Mouse (Mus musculus) ES-E14 (cell line): Measurements from ENCODE around the gene Fignl1. TPM values are rescaled to one million over a fixed set of nuclear protein-coding genes. Genes with fewer than 3 reads are reported as not detected.
A peak's percentile ranks its signal among the peaks of the same experiment; 100 is the strongest.

ENCODE experiments used
- DNase-seq: peaks from one replicate; pipeline ENCODE4 v3.0.0-alpha.2; 2013; ENCODE audit warnings: low read depth, low spot score
- H3K27ac ChIP-seq: 2 replicates; pipeline ENCODE4 v1.5.1; 2012; ENCODE audit warnings: low read depth, mild to moderate bottlenecking, low read length, moderate library complexity, mixed read lengths; ENCODE audit not compliant: poor library complexity, insufficient read depth, severe bottlenecking
- H3K36me3 ChIP-seq: 2 replicates; pipeline ENCODE4 v1.6.1; 2012; ENCODE audit warnings: mild to moderate bottlenecking, low read length, moderate library complexity, mixed read lengths; ENCODE audit not compliant: control insufficient read depth, poor library complexity, insufficient read depth, severe bottlenecking
- H3K4me1 ChIP-seq, 2 experiments: fragments of 150-350 bp in 1 of 2; sonication (generic) in 1 of 2; 2 replicates each; pipeline ENCODE4 v1.6.1; 2012; ENCODE audit warnings: low read length in 2 of 2, mild to moderate bottlenecking in 1 of 2, mixed read lengths in 1 of 2; ENCODE audit not compliant: control insufficient read depth in 2 of 2, insufficient read depth in 2 of 2, poor library complexity in 1 of 2
- H3K4me3 ChIP-seq, 2 experiments: fragments of 150-350 bp in 1 of 2; sonication (generic) in 1 of 2; 2 replicates each; pipeline ENCODE4 v1.5.1; 2012; ENCODE audit warnings: low read length in 2 of 2, low read depth in 1 of 2, mild to moderate bottlenecking in 1 of 2, mixed read lengths in 1 of 2; ENCODE audit not compliant: insufficient read depth in 1 of 2, poor library complexity in 1 of 2, severe bottlenecking in 1 of 2
- H3K9ac ChIP-seq: 2 replicates; pipeline ENCODE4 v1.6.1; 2012; ENCODE audit warnings: low read depth, mild to moderate bottlenecking, low read length, mixed read lengths; ENCODE audit not compliant: poor library complexity, insufficient read depth, severe bottlenecking
- H3K9me3 ChIP-seq: fragments of 150-350 bp; sonication (generic); 2 replicates; pipeline ENCODE4 v1.6.1; 2012; ENCODE audit warnings: low read depth, mild to moderate bottlenecking, low read length; ENCODE audit not compliant: control insufficient read depth, insufficient read depth
- CHD2 ChIP-seq: IDR thresholded peaks from 2 replicates; pipeline ENCODE4 v1.6.1; 2014; ENCODE audit warnings: mild to moderate bottlenecking, low read depth, low read length, inconsistent platforms
- HCFC1 ChIP-seq: IDR thresholded peaks from 2 replicates; pipeline ENCODE4 v1.6.1; 2012; ENCODE audit warnings: low read length, inconsistent platforms, borderline replicate concordance; ENCODE audit not compliant: insufficient read depth
- MAFK ChIP-seq: IDR thresholded peaks from 2 replicates; pipeline ENCODE4 v1.6.1; 2014; ENCODE audit warnings: mild to moderate bottlenecking, low read depth, low read length, inconsistent platforms; ENCODE audit not compliant: insufficient read depth
- ZC3H11A ChIP-seq: IDR thresholded peaks from 2 replicates; pipeline ENCODE4 v1.6.1; 2012; ENCODE audit warnings: low read depth, mild to moderate bottlenecking, inconsistent platforms, low read length, borderline replicate concordance
- ZNF384 ChIP-seq: IDR thresholded peaks from 2 replicates; pipeline ENCODE4 v1.6.1; 2012; ENCODE audit warnings: low read depth, low read length, inconsistent platforms
- in situ Hi-C, 2 experiments: fragments of 600-800 bp; cut with MboI; formaldehyde crosslinking; loops; one replicate each; pipeline ENCODE4 v1.15.1; 2025; ENCODE audit warnings: low sequenced_read_pairs in 2 of 2, inconsistent platforms in 1 of 2; ENCODE audit not compliant: unreplicated experiment in 2 of 2
- total RNA-seq: library from RNA; depleted of rRNA; stranded (reverse); fragments of 300-350 nt; gene quantifications from 2 replicates; pipeline ENCODE4 v1.2.3, GENCODE M21; 2012

Gene Fignl1
- total RNA-seq, 1 experiment: 49.6 TPM

DNA sequence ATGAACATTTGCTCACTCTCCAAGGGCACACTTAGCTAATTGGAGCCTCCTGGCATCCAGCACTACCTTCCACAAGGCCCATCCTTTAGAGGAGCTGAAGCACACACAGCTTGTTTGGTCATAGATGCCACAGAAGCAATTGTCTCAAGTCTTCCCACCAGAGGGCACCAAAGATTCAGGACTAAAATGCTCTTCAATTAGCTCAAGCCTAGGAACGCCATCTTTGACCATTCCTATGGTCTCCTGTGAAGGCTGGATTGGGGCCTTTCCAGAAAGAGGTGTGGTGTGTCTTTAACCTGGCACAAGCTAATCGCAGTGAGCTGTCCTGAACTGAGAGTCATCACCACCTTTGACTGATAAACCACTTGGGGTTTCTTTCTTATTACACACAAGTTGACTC is 11.5 kb upstream of the Fignl1 start:
- TF ChIP-seq ZC3H11A (peak; percentile 100), MAFK (no peak)
- no peak overlapping the region; the same call in 1 of the 2 replicates for H3K27ac ChIP-seq
- H3K36me3 ChIP-seq: no peaks in the 10 kb centered on the region
- in situ Hi-C loops: no loop called here
- peak; percentile 97 for DNase-seq
- H3K4me1 ChIP-seq: peaks cover 9 to 12% of the 10 kb centered on the region in 2 experiments
- H3K9me3 ChIP-seq: no peaks in the 10 kb centered on the region
- H3K4me3 ChIP-seq: no peak overlapping the region
- H3K9ac ChIP-seq: no peak overlapping the region; the same call in 1 of the 2 replicates

DNA sequence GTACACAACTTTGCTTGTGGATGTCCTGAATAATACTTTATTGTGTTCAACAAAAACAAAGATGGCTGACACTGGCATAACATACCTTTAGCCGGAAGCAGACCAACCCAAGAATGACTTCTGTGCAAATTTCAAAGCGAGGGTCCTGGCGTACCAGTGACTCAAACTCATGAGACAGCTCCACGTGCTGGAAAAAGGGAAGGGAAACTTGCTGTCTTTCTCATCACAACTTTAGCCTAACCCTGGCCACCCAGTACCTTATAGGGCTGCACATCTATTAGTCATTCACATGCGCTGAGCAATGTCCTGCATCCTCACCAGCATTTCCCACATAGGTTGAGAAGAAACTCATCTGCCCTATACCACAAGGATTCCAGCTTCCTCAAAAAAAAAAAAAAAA is 10.4 kb upstream of the Fignl1 start:
- H3K36me3 ChIP-seq: no peaks in the 10 kb centered on the region
- no peak overlapping the region for H3K9ac ChIP-seq
- no peak overlapping the region for H3K4me3 ChIP-seq
- in situ Hi-C loops: no loop called here
- H3K27ac ChIP-seq: no peak overlapping the region
- peaks cover 9 to 12% of the 10 kb centered on the region in 2 experiments for H3K4me1 ChIP-seq
- no peaks in the 10 kb centered on the region for H3K9me3 ChIP-seq
- no peak for DNase-seq
- TF ChIP-seq CHD2: no peak
- TF ChIP-seq ZNF384: no peak
- no peak for TF ChIP-seq MAFK
- TF ChIP-seq HCFC1: no peak
- TF ChIP-seq ZC3H11A: no peak

- H3K9me3 ChIP-seq: no peaks in the 10 kb centered on the region
- no peak overlapping the region for H3K27ac ChIP-seq
- in situ Hi-C loops: no loop called here
- peaks cover 9 to 12% of the 10 kb centered on the region in 2 experiments for H3K4me1 ChIP-seq
- no peaks in the 10 kb centered on the region for H3K36me3 ChIP-seq
- no peak overlapping the region for H3K9ac ChIP-seq
- no peak for TF ChIP-seq MAFK
- TF ChIP-seq ZC3H11A: no peak
- no peak for TF ChIP-seq CHD2
- TF ChIP-seq HCFC1: no peak
- TF ChIP-seq ZNF384: no peak
- no peak overlapping the region for H3K4me3 ChIP-seq
- no peak for DNase-seq
Measured at GRCm38 (mm10) chr11:11818797-11819196, 10.0 kb upstream of the Fignl1 start.

- Histone ChIP-seq H3K4me1 (peaks cover 7% of the 10 kb centered on the region in 2 experiments; a peak in 2 of 4 replicates), H3K9me3 (no peaks in the 10 kb centered on the region), H3K9ac (no peak overlapping the region), H3K27ac (no peak overlapping the region), H3K36me3 (no peaks in the 10 kb centered on the region), H3K4me3 (no peak overlapping the region)
- TF ChIP-seq HCFC1: no peak
- no peak for TF ChIP-seq ZC3H11A
- no peak for TF ChIP-seq ZNF384
- TF ChIP-seq CHD2: no peak
- in situ Hi-C loops: no loop called here
- no peak for DNase-seq
Measured at GRCm38 (mm10) chr11:11815737-11816136, 7.0 kb upstream of the Fignl1 start.

DNA sequence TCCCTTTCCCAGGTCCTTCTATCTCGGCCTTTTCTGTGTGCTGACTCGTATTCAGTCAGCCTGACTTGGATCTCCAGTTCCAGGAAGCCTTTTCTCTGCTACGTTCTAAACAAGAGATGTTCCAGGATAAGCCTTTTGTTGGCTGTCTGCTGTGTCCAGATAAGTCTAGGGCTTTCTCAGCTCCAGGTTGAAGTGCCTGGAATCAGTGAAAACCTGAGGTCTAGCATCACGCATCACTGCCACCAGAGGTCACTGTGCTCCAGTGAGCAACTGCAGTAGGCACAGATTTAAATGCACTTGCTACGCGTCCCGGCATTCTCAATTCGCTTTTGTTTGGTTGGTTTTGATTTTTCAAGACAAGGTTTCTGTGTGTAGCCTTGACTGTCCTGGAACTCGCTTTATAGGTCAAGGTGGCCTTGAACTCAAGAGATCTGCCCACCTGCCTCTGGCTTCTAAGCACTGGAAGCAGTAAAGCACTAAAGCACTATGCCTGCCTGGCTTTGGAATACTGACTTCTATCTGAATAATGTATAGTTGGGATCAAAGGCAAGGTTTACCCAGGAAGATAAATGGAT is 3.2 kb upstream of the Fignl1 start:
- Histone ChIP-seq H3K4me1 (peaks cover 4% of the 10 kb centered on the region in 2 experiments; a peak in 3 of 4 replicates), H3K36me3 (no peaks in the 10 kb centered on the region), H3K27ac (no peak overlapping the region), H3K9me3 (no peaks in the 10 kb centered on the region), H3K9ac (peak overlapping the region; percentile 17; the same call in 1 of the 2 replicates), H3K4me3 (no peak overlapping the region)
- in situ Hi-C loops: loop anchor here (5.0 kb wide), 1 partner anchor 160 kb away; no protein-coding TSS in a partner anchor
- DNase-seq: peak; percentile 84
- no peak for TF ChIP-seq ZNF384
- TF ChIP-seq ZC3H11A: peak; percentile 85
